Mouse (Mus musculus) heart, embryonic 16.5 days (tissue): ENCODE results near the gene Casp12. TPM values are rescaled to one million over a fixed set of nuclear protein-coding genes. Genes with fewer than 3 reads are reported as not detected.

Source experiments
- ATAC-seq: fragments of 200-750 bp; cut with Nextera tagmentation; replicated peaks from 2 replicates; pipeline ENCODE4 v1.8.0; 2017; ENCODE audit warnings: moderate number of reproducible peaks; ENCODE audit not compliant: insufficient read depth, low FRiP score; ENCODE audit errors: extremely low read depth
- H3K27ac ChIP-seq: fragments of 300-500 bp; sonication (generic); 2 replicates; pipeline ENCODE4 v1.5.1; 2014; ENCODE audit warnings: mild to moderate bottlenecking, low read length, control low read depth, moderate library complexity
- H3K27me3 ChIP-seq: fragments of 300-500 bp; sonication (generic); 2 replicates; pipeline ENCODE4 v1.6.1; 2014; ENCODE audit warnings: low read length, mixed read lengths; ENCODE audit not compliant: control insufficient read depth, insufficient read depth
- H3K36me3 ChIP-seq: fragments of 300-500 bp; sonication (generic); 2 replicates; pipeline ENCODE4 v1.6.1; 2014; ENCODE audit not compliant: control insufficient read depth, insufficient read depth
- H3K4me1 ChIP-seq: fragments of 300-500 bp; sonication (generic); 2 replicates; pipeline ENCODE4 v1.6.1; 2014; ENCODE audit warnings: low read length, mixed read lengths; ENCODE audit not compliant: control insufficient read depth, insufficient read depth
- H3K4me2 ChIP-seq: fragments of 300-500 bp; sonication (generic); 2 replicates; pipeline ENCODE4 v1.6.1; 2014; ENCODE audit warnings: low read depth, mild to moderate bottlenecking, control low read depth, low read length
- H3K4me3 ChIP-seq: fragments of 300-500 bp; sonication (generic); 2 replicates; pipeline ENCODE4 v1.5.1; 2014; ENCODE audit warnings: mild to moderate bottlenecking, control low read depth, low read length
- H3K9ac ChIP-seq: fragments of 300-500 bp; sonication (generic); 2 replicates; pipeline ENCODE4 v1.6.1; 2014; ENCODE audit warnings: low read length, control low read depth
- H3K9me3 ChIP-seq: fragments of 300-500 bp; sonication (generic); replicated peaks from 2 replicates; pipeline ENCODE4 v1.6.1; 2016; ENCODE audit warnings: low read length; ENCODE audit not compliant: control insufficient read depth
- WGBS: fragments of 180-500 bp; shearing (Covaris S2); extraction: QIAGEN DNeasy Blood & Tissue Kit; methylation state at CpG from one replicate; pipeline ENCODE4 v1.1.7; 2014; 5-methylcytosine and 5-hydroxymethylcytosine counted together
- polyA plus RNA-seq: library from polyadenylated mRNA; unstranded; fragments of >200 nt; fragmentation: Nextera tagmentation; extraction: Ambion mirVana; gene quantifications from 2 replicates; pipeline ENCODE4 v1.2.1, GENCODE M21; 2015

Casp12 gene
- polyA plus RNA-seq, 1 experiment from 2014 or later: 4.9 TPM

DNA sequence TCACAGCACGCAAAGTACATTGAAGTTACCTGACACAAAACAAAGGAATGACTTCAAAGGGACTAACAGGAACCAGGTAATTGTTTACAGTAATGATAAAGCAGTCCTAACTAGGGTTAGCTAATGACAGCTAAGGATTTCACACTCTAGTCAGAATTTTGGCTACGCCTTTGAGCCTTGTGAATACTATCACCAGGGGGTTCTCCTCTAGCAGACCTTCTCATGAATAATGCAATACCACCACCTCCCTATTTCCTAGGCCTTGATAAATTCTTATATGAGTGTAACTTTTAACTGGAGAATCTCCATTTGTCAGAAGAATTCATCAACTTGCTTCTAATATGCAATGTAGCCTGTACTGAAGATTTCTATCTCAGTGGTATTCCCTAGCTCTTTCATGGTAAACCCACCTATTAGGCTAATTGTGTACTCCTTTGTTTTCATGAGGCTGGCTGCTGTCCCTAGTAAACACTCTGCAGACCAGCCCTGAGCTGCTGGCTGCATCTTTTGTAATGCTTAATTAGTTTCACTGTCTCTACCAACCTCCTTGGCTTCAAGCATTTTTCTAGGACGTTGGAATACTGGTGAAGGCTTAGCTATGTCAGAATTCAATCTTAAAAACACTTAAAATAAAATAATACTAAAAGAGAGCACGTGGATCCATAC, 67.3 kb downstream of the Casp12 start:
- Histone ChIP-seq H3K4me3 (no peak overlapping the region), H3K36me3 (no peaks in the 10 kb centered on the region), H3K27me3 (no peaks in the 10 kb centered on the region), H3K4me2 (no peak overlapping the region), H3K4me1 (no peaks in the 10 kb centered on the region), H3K27ac (no peak overlapping the region), H3K9ac (no peak overlapping the region), H3K9me3 (no peaks in the 10 kb centered on the region)
- WGBS: 43% methylated on average over 4 of the region's 4 CpGs
- ATAC-seq: no peak

DNA sequence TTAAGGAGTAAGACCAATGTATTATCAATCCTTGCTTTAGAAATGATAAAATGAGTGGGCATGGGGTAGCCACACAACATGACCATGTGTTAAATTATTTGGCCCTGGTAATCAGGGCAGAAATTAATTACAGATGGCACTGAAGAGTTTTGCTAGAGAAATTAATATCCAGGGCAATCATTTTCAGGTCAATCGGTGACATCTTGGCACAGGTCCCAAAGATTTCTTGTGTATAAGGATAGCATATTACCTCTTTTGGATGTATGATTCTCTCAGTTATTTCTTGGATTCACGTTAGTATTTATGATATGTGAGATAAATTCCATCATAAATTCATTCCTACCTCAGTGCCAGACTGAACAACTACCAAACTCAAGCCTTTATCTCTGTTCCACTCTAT, 72.6 kb downstream of the Casp12 start:
- H3K9me3 ChIP-seq: no peaks in the 10 kb centered on the region
- no peak overlapping the region for H3K27ac ChIP-seq
- WGBS: 61% methylated on average over 2 of the region's 2 CpGs
- H3K36me3 ChIP-seq: no peaks in the 10 kb centered on the region
- H3K4me3 ChIP-seq: no peak overlapping the region
- H3K9ac ChIP-seq: no peak overlapping the region
- H3K4me2 ChIP-seq: no peak overlapping the region
- H3K4me1 ChIP-seq: no peaks in the 10 kb centered on the region
- ATAC-seq: no peak
- no peaks in the 10 kb centered on the region for H3K27me3 ChIP-seq

Other genes with a start within 250 kb of the Casp12 start
- 0.77 and 1.2 TPM in 2 replicates for gene Casp1, start 46.9 kb upstream of the Casp12 start, polyA plus RNA-seq
- gene Casp4, start 36.6 kb upstream of the Casp12 start, polyA plus RNA-seq: 1.7 and 3.4 TPM in 2 replicates